Mouse (Mus musculus) neural tube, embryonic 15.5 days (tissue): ENCODE data around the gene Cpa4. TPM values are rescaled to one million over a fixed set of nuclear protein-coding genes. Genes with fewer than 3 reads are reported as not detected.

ENCODE experiments used
- ATAC-seq: fragments of 200-750 bp; cut with Nextera tagmentation; 2 replicates; pipeline ENCODE4 v1.8.0; 2017; ENCODE audit warnings: mild to moderate bottlenecking, moderate TSS enrichment, moderate library complexity; ENCODE audit not compliant: low FRiP score
- H3K27ac ChIP-seq: fragments of 300-500 bp; sonication (generic); replicated peaks from 2 replicates; pipeline ENCODE4 v1.5.1; 2015; ENCODE audit warnings: mild to moderate bottlenecking, inconsistent platforms
- H3K27me3 ChIP-seq: fragments of 300-500 bp; sonication (generic); replicated peaks from 2 replicates; pipeline ENCODE4 v1.6.1; 2015; ENCODE audit warnings: inconsistent platforms
- H3K36me3 ChIP-seq: fragments of 300-500 bp; sonication (generic); 2 replicates; pipeline ENCODE4 v1.6.1; 2015; ENCODE audit warnings: inconsistent platforms
- H3K4me1 ChIP-seq: fragments of 300-500 bp; sonication (generic); 2 replicates; pipeline ENCODE4 v1.6.1; 2015; ENCODE audit warnings: inconsistent platforms
- H3K4me2 ChIP-seq: fragments of 300-500 bp; sonication (generic); 2 replicates; pipeline ENCODE4 v1.6.1; 2015; ENCODE audit warnings: inconsistent platforms, mild to moderate bottlenecking, moderate library complexity
- H3K4me3 ChIP-seq: fragments of 300-500 bp; sonication (generic); replicated peaks from 2 replicates; pipeline ENCODE4 v1.5.1; 2015; ENCODE audit warnings: mild to moderate bottlenecking, inconsistent platforms
- H3K9ac ChIP-seq: fragments of 300-500 bp; sonication (generic); replicated peaks from 2 replicates; pipeline ENCODE4 v1.6.1; 2015; ENCODE audit warnings: mild to moderate bottlenecking, inconsistent platforms
- H3K9me3 ChIP-seq: fragments of 300-500 bp; sonication (generic); replicated peaks from 2 replicates; pipeline ENCODE4 v1.6.1; 2016; ENCODE audit warnings: inconsistent platforms
- WGBS: fragments of 180-500 bp; shearing (Covaris S2); methylation state at CpG from one replicate; pipeline ENCODE4 v1.1.7; 2015; ENCODE audit warnings: mixed read lengths; 5-methylcytosine and 5-hydroxymethylcytosine counted together
- polyA plus RNA-seq: library from polyadenylated mRNA; unstranded; fragments of >200 nt; fragmentation: Nextera tagmentation; extraction: Ambion mirVana; gene quantifications from 2 replicates; pipeline ENCODE4 v1.2.1, GENCODE M21; 2015

Cpa4 gene
- polyA plus RNA-seq, 1 experiment from 2014 or later = 0.54 TPM

DNA sequence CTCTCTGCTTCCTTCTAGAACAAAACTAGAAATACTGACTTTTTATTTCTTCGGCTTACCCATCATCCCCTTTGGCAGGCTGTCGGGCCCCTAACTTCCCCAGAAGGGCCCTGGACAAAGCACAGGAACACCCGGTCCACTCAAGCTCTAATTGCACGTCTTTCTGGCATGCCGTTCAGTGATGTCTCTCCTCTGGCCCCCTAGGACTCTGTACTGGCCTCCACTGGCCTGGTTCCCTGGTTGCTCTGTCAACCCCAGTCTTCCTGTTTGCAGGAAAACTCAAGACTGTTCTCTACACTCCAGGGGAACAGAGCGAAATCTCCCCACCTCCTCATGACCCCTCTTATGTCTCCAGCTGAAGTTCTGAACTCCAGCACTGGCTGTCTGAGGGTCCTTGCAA, 50.6 kb downstream of the Cpa4 start:
- Histone ChIP-seq H3K9me3 (no peaks in the 10 kb centered on the region), H3K36me3 (no peaks in the 10 kb centered on the region), H3K27ac (peak overlapping the region; percentile 75), H3K4me3 (no peak overlapping the region), H3K9ac (no peak overlapping the region), H3K4me2 (0 out of 2 replicates have a peak overlapping the region, but pooled peaks have one; percentile 60), H3K27me3 (no peaks in the 10 kb centered on the region), H3K4me1 (peaks cover 39% of the 10 kb centered on the region)
- WGBS = 30% methylated on average over 6 of the region's 6 CpGs
- ATAC-seq = no peak

DNA sequence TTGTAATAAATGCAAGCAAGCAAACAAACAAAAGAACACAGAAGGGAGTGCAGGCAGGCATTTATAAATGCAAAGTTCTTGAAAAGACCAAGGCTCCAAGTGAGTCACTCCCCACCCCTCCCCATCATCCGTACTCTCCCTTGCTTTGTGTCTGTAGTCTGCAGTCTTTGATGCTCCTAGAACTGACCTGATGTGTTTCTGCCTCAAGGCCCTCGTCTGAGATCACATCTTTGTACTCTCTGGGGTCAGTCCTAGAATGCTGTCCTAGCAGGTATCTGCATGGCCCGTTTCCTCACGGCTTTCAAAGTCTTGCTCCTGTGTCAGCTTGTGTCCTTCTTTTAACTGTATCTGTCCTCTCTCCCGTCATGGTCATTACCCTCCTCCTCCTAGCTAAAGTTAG, 51.4 kb downstream of the Cpa4 start:
- Histone ChIP-seq H3K9me3 (no peaks in the 10 kb centered on the region), H3K36me3 (no peaks in the 10 kb centered on the region), H3K4me1 (peaks cover 39% of the 10 kb centered on the region), H3K9ac (no peak overlapping the region), H3K4me2 (no peak overlapping the region), H3K27me3 (no peaks in the 10 kb centered on the region), H3K4me3 (no peak overlapping the region), H3K27ac (no peak overlapping the region)
- 62% methylated on average over 5 of the region's 5 CpGs for WGBS
- ATAC-seq = no peak

- WGBS = 82% methylated on average over 4 of the region's 4 CpGs
- Histone ChIP-seq H3K4me3 (no peak overlapping the region), H3K9ac (no peak overlapping the region), H3K4me1 (peaks cover 35% of the 10 kb centered on the region), H3K36me3 (no peaks in the 10 kb centered on the region), H3K4me2 (no peak overlapping the region), H3K27ac (no peak overlapping the region), H3K27me3 (no peaks in the 10 kb centered on the region), H3K9me3 (no peaks in the 10 kb centered on the region)
- ATAC-seq = no peak
Observed at GRCm38 (mm10) chr6:30620591-30620990, 52.4 kb downstream of the Cpa4 start.

DNA sequence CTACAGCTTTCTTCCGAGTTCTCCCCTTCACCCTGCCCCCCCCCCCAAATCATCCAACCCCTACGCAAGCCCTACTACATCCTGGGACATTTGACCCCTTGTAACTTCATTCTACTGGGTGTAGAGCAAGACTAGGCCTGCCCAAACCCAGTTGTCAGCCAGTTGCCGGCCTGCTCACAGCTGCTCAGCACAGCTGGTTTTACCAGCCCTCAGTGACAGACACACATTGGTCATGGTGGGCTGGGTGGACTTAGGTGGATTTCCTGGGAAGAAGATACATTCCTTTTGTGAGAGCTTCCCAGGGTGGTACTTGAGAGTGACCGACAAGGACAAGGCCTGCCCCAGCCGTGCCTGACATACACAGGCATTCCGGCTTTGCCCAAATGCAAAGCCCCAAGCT, 52.8 kb downstream of the Cpa4 start:
- WGBS = 96% methylated on average over 6 of the region's 6 CpGs
- no peak for ATAC-seq
- Histone ChIP-seq H3K9ac (no peak overlapping the region), H3K4me3 (no peak overlapping the region), H3K36me3 (no peaks in the 10 kb centered on the region), H3K27me3 (no peaks in the 10 kb centered on the region), H3K4me1 (peaks cover 31% of the 10 kb centered on the region), H3K27ac (no peak overlapping the region), H3K9me3 (no peaks in the 10 kb centered on the region), H3K4me2 (no peak overlapping the region)

- ATAC-seq = no peak
- Histone ChIP-seq H3K9me3 (no peaks in the 10 kb centered on the region), H3K36me3 (no peaks in the 10 kb centered on the region), H3K4me2 (no peak overlapping the region), H3K9ac (no peak overlapping the region), H3K27me3 (no peaks in the 10 kb centered on the region), H3K4me1 (peaks cover 21% of the 10 kb centered on the region), H3K4me3 (no peak overlapping the region), H3K27ac (no peak overlapping the region)
- WGBS = 87% methylated on average over 4 of the region's 4 CpGs
Observed at GRCm38 (mm10) chr6:30621986-30622389, 53.8 kb downstream of the Cpa4 start.

DNA sequence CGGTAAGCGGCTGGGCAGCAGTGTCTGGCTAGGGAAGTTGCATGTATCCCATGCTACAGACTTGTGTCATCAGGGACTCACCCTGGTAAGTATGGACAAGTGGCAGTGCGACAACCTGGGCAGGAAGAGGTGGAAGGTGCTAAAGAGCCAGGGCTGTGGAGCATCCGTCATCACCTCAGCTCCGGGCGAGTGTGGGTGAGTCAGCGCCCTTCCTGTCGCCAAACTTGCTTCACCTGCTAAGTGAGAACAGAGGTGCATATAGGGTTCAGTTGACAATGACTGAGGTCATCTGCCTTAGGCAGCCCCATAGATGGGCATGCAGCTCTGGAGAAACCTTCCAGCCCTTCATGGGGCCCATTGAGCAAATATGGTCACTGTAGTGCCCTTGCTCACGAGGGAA, 56.6 kb downstream of the Cpa4 start:
- H3K27me3 ChIP-seq = no peaks in the 10 kb centered on the region
- H3K27ac ChIP-seq = no peak overlapping the region
- no peak overlapping the region for H3K4me3 ChIP-seq
- H3K36me3 ChIP-seq = no peaks in the 10 kb centered on the region
- 94% methylated on average over 9 of the region's 9 CpGs for WGBS
- peaks cover 6% of the 10 kb centered on the region; the same call in 1 of the 2 replicates for H3K4me1 ChIP-seq
- no peaks in the 10 kb centered on the region for H3K9me3 ChIP-seq
- no peak overlapping the region for H3K4me2 ChIP-seq
- no peak for ATAC-seq
- H3K9ac ChIP-seq = no peak overlapping the region

- Histone ChIP-seq H3K9ac (no peak overlapping the region), H3K27ac (peak overlapping the region; percentile 65), H3K4me3 (no peak overlapping the region), H3K27me3 (no peaks in the 10 kb centered on the region), H3K4me1 (peaks cover 6% of the 10 kb centered on the region; the same call in 1 of the 2 replicates), H3K36me3 (no peaks in the 10 kb centered on the region), H3K4me2 (no peak overlapping the region), H3K9me3 (no peaks in the 10 kb centered on the region)
- WGBS = 29% methylated on average over 6 of the region's 6 CpGs
- ATAC-seq = peak; percentile 46; the same call in 1 of the 2 replicates
Observed at GRCm38 (mm10) chr6:30628152-30628551, 60.0 kb downstream of the Cpa4 start.

DNA sequence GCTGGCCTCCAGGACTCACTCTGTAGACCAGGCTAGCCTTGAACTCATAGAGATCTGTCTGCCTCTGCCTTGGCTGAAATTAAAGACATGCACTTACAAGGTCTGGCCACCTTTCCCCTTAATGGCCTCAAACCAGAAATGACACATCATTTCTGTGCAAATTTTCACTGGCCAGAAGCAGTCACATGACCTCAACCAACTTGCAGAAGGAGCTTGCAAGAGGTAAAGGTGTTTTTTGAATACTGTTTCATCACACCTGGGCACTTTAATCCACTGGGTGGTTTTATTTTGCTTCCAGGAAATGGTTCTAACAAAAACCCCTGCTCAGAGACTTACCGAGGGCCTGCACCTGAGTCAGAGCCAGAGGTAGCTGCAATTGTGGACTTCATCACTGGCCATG, 61.8 kb downstream of the Cpa4 start:
- H3K36me3 ChIP-seq = no peaks in the 10 kb centered on the region
- H3K4me3 ChIP-seq = no peak overlapping the region
- peaks cover 6% of the 10 kb centered on the region; the same call in 1 of the 2 replicates for H3K4me1 ChIP-seq
- H3K27me3 ChIP-seq = no peaks in the 10 kb centered on the region
- no peak overlapping the region for H3K9ac ChIP-seq
- WGBS = 97% methylated on average over 1 of the region's 1 CpGs
- no peaks in the 10 kb centered on the region for H3K9me3 ChIP-seq
- no peak overlapping the region for H3K27ac ChIP-seq
- ATAC-seq = no peak
- no peak overlapping the region for H3K4me2 ChIP-seq

GRCm38 (mm10) chr6:30635361-30635862, 67.2 kb downstream of the Cpa4 start:
- no peak overlapping the region for H3K4me3 ChIP-seq
- no peaks in the 10 kb centered on the region for H3K27me3 ChIP-seq
- no peak for ATAC-seq
- H3K4me1 ChIP-seq = 0 out of 2 replicates have a peak, but pooled peaks cover 4% of the 10 kb centered on the region
- no peak overlapping the region; the same call in 1 of the 2 replicates for H3K27ac ChIP-seq
- H3K36me3 ChIP-seq = no peaks in the 10 kb centered on the region
- no peak overlapping the region for H3K4me2 ChIP-seq
- WGBS = 56% methylated on average over 8 of the region's 8 CpGs
- H3K9ac ChIP-seq = no peak overlapping the region
- no peaks in the 10 kb centered on the region for H3K9me3 ChIP-seq

GRCm38 (mm10) chr6:30636186-30636842, 68.1 kb downstream of the Cpa4 start:
- no peak overlapping the region for H3K4me3 ChIP-seq
- H3K27me3 ChIP-seq = no peaks in the 10 kb centered on the region
- H3K4me1 ChIP-seq = 0 out of 2 replicates have a peak, but pooled peaks cover 4% of the 10 kb centered on the region
- no peak overlapping the region for H3K4me2 ChIP-seq
- no peaks in the 10 kb centered on the region for H3K9me3 ChIP-seq
- no peak overlapping the region for H3K9ac ChIP-seq
- peak overlapping the region; percentile 56 for H3K27ac ChIP-seq
- H3K36me3 ChIP-seq = no peaks in the 10 kb centered on the region
- 27% methylated on average over 4 of the region's 4 CpGs for WGBS
- no peak for ATAC-seq

- Histone ChIP-seq H3K4me2 (no peak within 1 kb of the TSS), H3K9me3 (no peaks in the 10 kb centered on the region), H3K4me1 (0 out of 2 replicates have a peak, but pooled peaks cover 4% of the 10 kb centered on the region), H3K9ac (no peak within 1 kb of the TSS), H3K27ac (no peak within 1 kb of the TSS), H3K27me3 (no peaks in the 10 kb centered on the region), H3K36me3 (no peaks in the 10 kb centered on the region), H3K4me3 (no peak within 1 kb of the TSS)
- no peak for ATAC-seq
- 89% methylated on average over 5 of the region's 5 CpGs for WGBS
Observed at GRCm38 (mm10) chr6:30638674-30639268, 70.6 kb downstream of the Cpa4 start, which contains the start of gene Cpa1. Gene Cpa1, plus strand, starts transcription at chr6:30639218.
